Mouse (Mus musculus): ENCODE data around the gene Ubtd1. TPM values are rescaled to one million over a fixed set of nuclear protein-coding genes. Genes with fewer than 3 reads are reported as not detected.
"Not testable (repeated sequence)": the region's sequence is repeated elsewhere in the genome, so short reads cannot be mapped to it uniquely, and the experiment has no call there.

Gene Ubtd1
- total RNA-seq, 2 experiments from 2014 or later: 3.7 TPM

- no peak for ATAC-seq (replicated peaks; ENCODE audit: low FRiP score, poor library complexity, severe bottlenecking)
Measured at GRCm38 (mm10) chr19:42051948-42052347, 70.4 kb downstream of the Ubtd1 start, which contains the start of gene 4933411K16Rik. 4933411K16Rik (plus strand) TSS chr19:42052248.

GRCm38 (mm10) chr19:42054255-42054654 is 72.7 kb downstream of the Ubtd1 start:
- ATAC-seq (replicated peaks; ENCODE audit: low FRiP score, poor library complexity, severe bottlenecking): 0 out of 2 replicates have a peak, but pooled peaks have one; percentile 38

- no peak for ATAC-seq (replicated peaks; ENCODE audit: low FRiP score, poor library complexity, severe bottlenecking)
Measured at GRCm38 (mm10) chr19:42055881-42056280, 74.3 kb downstream of the Ubtd1 start.

- ATAC-seq (replicated peaks; ENCODE audit: low FRiP score, poor library complexity, severe bottlenecking): no peak
Measured at GRCm38 (mm10) chr19:42056719-42057409, 75.3 kb downstream of the Ubtd1 start.

GRCm38 (mm10) chr19:42058426-42058825 is 76.9 kb downstream of the Ubtd1 start:
- ATAC-seq (replicated peaks; ENCODE audit: low FRiP score, poor library complexity, severe bottlenecking): no peak

GRCm38 (mm10) chr19:42061443-42061842 is 79.9 kb downstream of the Ubtd1 start:
- ATAC-seq (replicated peaks; ENCODE audit: low FRiP score, poor library complexity, severe bottlenecking): no peak

- no peak for ATAC-seq (replicated peaks; ENCODE audit: low FRiP score, poor library complexity, severe bottlenecking)
Measured at GRCm38 (mm10) chr19:42068441-42069240, 87.1 kb downstream of the Ubtd1 start.

GRCm38 (mm10) chr19:42069241-42069525 is 87.6 kb downstream of the Ubtd1 start:
- no peak for ATAC-seq (replicated peaks; ENCODE audit: low FRiP score, poor library complexity, severe bottlenecking)

- ATAC-seq (replicated peaks; ENCODE audit: low FRiP score, poor library complexity, severe bottlenecking): no peak
Measured at GRCm38 (mm10) chr19:42071221-42071620, 89.7 kb downstream of the Ubtd1 start.

- ATAC-seq (replicated peaks; ENCODE audit: low FRiP score, poor library complexity, severe bottlenecking): no peak
Measured at GRCm38 (mm10) chr19:42071886-42072608, 90.5 kb downstream of the Ubtd1 start.

- ATAC-seq (replicated peaks; ENCODE audit: low FRiP score, poor library complexity, severe bottlenecking): no peak
Measured at GRCm38 (mm10) chr19:42072802-42073201, 91.2 kb downstream of the Ubtd1 start.

- no peak for ATAC-seq (replicated peaks; ENCODE audit: low FRiP score, poor library complexity, severe bottlenecking)
Measured at GRCm38 (mm10) chr19:42075051-42075450, 93.5 kb downstream of the Ubtd1 start.

- ATAC-seq (replicated peaks; ENCODE audit: low FRiP score, poor library complexity, severe bottlenecking): no peak
Measured at GRCm38 (mm10) chr19:42075992-42076391, 94.4 kb downstream of the Ubtd1 start.

GRCm38 (mm10) chr19:42078566-42078965 is 97.0 kb downstream of the Ubtd1 start:
- ATAC-seq (replicated peaks; ENCODE audit: low FRiP score, poor library complexity, severe bottlenecking): no peak

GRCm38 (mm10) chr19:42079006-42079405 is 97.4 kb downstream of the Ubtd1 start:
- ATAC-seq (replicated peaks; ENCODE audit: low FRiP score, poor library complexity, severe bottlenecking): no peak

GRCm38 (mm10) chr19:42079950-42080349 is 98.4 kb downstream of the Ubtd1 start:
- ATAC-seq (replicated peaks; ENCODE audit: low FRiP score, poor library complexity, severe bottlenecking): no peak

- ATAC-seq (replicated peaks; ENCODE audit: low FRiP score, poor library complexity, severe bottlenecking): no peak
Measured at GRCm38 (mm10) chr19:42080469-42080868, 98.9 kb downstream of the Ubtd1 start.

GRCm38 (mm10) chr19:42081613-42082012 is 100.0 kb downstream of the Ubtd1 start:
- ATAC-seq (replicated peaks; ENCODE audit: low FRiP score, poor library complexity, severe bottlenecking): not testable (repeated sequence)

Measured in erythroblast, adult 5-6 weeks (primary cell).